Mouse (Mus musculus): ENCODE results near the gene Evl.

GRCm38 (mm10) chr12:108639126-108639525 is 84.6 kb downstream of the Evl start:
- TF ChIP-seq CTCF (IDR thresholded peaks at IDR 0.05; ENCODE audit: insufficient read depth, low read length) (no peak), POLR2A (IDR thresholded peaks at IDR 0.05; ENCODE audit: borderline replicate concordance, extremely low read depth, low read depth, low read length) (no peak)

All from lung, adult 2 months (tissue).